Mouse (Mus musculus): ENCODE data around the gene Jph2.

Jph2 gene

DNA sequence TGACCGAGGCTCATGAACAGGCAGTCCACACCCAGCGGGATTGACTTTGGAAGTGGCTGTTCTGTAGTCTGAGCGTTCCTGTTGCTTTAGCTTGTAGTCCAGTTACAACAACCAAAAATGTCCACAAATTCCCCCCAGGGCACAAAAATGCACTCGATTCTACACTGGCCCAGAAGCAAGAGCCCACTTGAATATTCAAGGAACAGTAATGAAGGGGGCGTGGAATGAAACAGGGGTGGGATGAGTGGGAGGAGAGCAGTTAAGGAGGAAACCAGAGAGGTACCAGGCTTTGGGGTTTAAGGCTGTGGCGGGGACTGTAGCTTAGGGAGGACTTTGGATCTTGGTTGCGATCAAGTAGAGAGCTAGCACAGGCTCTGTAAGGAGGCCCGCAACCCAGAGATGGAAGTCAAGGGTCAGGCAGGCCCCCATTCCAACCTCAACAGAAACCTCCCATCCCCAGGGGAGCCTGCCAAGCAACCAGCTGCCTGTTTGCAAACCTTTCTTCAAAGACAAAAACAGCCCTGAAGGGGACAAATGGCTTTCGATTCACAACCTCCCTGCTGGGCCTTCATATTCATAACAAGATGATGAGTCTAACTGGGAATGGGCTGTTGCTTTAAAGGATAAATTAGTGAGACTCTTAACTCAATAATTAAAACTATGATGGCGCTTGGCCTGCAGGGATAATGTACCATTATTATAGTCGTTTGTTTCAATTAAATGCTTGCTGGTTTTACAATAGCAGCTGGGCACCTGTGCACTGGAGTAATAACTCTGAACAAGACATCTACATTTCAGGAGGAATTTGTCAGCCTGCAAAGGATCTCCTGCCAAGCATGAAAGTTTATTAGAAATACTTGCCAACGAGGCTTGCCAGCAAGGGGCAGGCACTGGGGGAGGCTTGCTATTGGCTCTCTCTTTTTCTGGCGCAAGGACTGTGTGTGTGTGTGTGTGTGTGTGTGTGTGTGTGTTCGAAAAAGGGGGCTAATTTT, 97.4 kb downstream of the Jph2 start:
- DNase-seq, result no peak

DNA sequence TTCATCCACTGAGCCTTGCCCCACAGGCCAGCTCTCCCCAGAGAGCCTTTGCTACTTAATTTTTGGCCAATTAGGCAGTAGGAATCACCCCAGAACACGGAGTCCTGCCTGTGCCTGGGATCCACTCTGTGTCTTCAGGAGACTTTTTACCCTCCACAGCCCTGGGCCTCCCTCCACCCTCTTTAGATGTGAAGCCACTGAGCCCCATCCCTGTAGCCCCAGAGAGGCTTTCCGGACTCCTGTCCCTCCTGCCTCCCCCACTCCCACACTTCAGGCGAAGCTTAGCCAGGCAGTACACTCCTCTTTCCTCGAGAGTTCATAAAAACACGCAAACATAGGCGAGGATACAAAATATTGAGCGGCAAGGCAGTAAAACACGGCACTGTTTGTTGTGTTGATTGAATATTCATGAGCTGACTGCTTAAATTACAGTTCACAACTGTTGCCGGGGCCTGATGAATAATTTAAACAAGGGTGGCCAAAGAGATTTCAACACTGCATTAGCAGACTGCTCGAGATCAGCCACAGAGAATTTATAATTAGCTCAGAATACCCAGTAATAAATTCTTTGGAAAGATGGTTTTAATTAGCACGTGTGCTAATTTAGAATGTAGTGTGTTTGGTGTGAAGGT, 100.7 kb downstream of the Jph2 start:
- no peak for DNase-seq

DNA sequence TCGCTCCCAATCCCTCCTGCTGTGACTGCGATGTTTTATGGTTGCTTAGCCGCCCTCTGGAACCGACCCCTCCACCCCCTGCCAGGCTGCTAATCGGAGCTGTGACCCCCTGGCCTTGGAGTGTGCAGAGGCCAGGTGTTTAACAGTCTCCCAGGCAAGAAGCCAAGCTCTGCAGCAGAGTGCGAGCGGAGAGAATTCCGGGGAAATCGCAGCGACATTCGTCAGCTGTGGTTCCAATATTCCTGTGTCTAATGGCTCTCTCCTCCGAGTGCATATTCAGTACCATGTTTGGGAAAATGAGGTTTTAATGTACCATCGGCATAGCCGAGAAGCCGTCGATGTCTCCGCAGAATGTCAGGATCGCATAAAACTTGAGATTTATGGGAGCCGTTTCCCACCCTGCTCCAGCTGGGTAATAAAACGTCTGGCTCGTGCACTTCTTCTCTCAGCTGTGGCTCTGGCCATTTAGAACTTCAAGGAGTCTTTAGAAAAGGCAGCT, 108.9 kb downstream of the Jph2 start:
- no peak for DNase-seq

All from right cerebral cortex, postnatal 14 days (tissue).